Mouse (Mus musculus): ENCODE data around the gene Ctbp2.
A peak's percentile ranks its signal among the peaks of the same experiment; 100 is the strongest.

The Ctbp2 gene

DNA sequence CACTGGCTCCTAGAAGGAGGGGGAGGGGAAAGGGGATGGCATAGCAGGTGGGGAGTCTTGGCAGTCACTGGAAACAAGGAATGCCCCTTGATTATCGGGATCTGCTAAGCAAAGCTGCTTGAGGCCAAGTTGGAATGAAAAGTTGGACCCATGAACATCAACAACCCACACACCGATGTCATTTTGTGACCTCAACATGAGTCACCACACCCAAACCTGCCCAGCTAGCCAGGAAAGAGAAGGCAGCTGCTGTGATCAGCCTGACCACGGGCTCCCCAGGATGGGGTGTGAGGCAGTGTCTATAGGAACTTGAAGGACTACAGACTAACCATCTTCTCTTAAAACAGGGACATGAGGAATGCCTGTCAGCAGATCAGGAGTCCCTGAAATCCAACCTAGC lies 38.7 kb downstream of the Ctbp2 start:
- no peak for DNase-seq (ENCODE audit: low spot score)

DNA sequence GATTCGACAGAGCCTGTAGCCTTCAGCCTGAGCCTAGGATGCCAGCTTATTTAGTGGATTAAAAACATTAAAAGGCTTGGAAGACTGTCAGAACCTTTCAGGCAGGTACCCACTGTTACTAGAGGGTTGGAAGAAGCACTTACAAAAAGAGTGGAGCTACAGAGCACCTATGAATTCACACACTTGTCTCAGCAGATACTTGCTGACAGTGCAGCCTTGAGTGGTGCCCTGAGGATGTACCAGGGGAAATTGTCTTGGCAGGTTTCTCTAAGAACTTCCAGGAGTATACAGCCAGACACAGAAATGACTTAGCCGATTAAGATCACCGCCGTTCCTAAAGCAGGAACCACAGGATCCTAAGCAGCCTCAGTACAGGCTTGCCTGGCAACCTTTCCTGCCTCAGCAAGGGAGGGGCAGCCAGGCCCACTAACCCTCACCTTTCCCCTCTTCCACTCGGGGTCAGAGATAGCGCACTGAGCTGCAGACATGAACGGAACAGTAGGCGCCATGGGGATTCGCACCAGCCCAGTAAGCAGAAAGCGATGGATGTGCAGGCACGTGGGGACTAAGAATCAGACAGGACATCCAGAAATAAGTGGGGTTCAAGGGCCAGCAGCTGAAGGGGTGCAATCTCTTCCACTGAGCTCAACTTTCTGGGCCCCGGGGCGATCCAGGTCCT lies 40.1 kb downstream of the Ctbp2 start:
- DNase-seq (ENCODE audit: low spot score): no peak

DNA sequence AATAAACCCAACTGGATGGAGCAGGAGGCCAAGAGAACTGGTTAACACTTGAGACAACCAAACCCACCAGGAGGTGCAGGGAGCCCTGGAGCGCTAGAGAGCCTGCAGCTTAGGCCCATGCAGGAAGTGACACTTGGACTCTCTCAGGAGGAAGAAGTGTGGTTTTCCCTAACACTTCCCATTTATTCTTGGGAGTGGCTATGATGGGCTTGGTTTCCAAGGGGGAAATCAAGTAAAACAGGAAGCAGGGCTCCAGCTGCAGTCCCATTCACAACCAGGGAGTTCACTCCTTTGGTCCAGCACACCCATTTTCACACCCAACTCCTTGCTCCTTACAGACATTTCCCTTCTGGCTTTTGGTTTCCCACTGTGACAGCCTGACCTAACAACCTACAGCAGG lies 45.2 kb downstream of the Ctbp2 start:
- DNase-seq (ENCODE audit: low spot score): no peak

DNA sequence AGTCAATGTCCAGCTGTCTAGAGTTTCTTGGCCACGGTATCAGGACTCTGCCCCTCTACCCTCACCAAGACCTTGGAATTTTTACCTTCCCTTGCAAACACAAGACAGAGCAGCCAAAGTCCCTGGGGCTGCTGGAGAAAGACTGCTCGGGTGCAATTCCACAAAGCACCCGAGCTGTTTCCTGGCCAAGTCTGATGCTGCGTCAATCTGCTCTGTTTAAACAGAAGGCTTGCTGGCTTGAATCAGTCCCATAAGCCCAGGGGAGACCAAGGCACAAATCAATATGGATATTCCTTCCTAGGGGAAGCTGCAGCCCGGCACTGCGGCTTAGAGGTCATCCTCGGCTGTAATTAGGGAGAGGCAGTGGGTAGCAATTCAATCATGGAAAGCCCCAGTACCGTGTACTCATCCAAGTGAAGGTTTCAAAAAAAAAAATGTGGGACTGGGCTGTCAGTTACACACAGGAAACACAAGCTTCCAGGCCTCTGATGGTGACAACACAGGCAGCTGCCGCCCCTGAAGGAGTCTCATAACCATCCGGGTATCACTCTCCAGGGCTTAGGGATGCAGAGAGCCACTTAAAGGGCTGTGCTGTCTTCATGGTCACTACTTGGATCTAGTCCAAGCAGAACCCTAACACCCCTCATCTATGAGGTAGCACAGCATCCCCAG lies 49.6 kb downstream of the Ctbp2 start:
- DNase-seq (ENCODE audit: low spot score): no peak

DNA sequence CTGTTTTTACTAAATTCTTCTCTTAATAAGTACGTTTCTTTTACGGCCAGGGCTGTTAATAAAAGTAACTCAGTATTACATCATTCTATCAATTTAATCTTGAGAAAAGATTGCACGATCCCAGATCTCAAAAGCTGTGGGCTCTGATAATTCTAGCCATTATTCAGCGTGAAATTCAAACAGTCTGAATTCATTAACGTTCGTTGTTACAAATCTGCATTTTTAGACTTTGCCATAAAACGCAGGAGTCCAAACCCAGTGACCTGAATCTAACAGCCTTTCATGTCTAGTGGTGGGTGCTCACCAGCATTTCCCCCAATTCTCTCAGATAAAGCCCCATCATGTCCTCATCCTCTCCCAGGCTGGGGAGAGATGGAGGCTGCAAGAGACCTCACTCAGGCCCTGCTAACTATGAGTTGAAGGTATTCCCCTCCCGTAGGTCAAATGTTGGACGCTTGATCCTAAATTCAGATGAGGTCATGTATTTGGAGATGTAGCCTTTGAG lies 51.0 kb downstream of the Ctbp2 start:
- DNase-seq (ENCODE audit: low spot score): no peak

DNA sequence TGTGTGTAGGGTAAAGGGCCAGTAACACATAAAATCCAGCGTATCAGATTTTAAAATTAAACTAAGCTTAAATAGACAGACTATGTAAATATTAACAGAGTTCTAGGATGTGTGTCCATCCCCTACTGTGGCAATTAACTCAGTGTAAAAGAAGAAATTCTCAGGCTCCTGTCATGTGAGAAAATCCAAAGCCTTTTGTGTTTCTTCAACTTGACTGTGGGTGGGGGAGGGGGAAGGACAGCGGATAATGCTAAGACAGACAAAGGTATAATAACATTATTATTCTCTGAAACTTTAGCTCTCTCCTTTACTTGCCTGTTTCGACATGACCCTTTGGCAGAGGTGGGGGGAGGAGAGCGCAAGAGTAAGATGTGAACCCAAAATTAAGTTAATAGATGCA lies 51.6 kb downstream of the Ctbp2 start:
- DNase-seq (ENCODE audit: low spot score): no peak

DNA sequence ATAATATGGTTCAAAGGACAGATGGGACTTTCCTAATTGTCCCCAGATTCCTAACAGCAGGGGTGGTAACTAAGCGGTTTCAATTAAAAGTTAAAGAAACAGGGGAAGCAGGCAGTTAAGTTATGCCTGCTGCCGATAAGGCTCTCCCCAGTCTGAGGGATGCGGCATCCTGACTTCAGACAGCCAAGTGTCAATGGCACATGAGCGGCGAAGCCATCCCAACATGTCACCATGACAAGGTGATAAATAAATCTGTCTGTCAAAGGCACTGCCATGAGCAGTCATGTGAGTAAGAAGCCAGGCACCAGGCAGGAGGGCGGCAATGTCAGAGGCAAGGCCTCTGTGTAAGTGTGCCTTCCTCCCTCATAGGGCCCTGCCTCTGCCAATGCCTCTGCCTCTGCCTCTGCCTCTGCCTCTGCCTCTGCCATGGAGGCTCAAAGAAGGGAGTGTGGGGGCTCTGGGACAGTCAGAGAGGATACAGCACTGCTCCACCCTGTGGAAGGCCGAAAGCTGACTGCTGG lies 56.8 kb downstream of the Ctbp2 start:
- no peak for DNase-seq (ENCODE audit: low spot score)

DNA sequence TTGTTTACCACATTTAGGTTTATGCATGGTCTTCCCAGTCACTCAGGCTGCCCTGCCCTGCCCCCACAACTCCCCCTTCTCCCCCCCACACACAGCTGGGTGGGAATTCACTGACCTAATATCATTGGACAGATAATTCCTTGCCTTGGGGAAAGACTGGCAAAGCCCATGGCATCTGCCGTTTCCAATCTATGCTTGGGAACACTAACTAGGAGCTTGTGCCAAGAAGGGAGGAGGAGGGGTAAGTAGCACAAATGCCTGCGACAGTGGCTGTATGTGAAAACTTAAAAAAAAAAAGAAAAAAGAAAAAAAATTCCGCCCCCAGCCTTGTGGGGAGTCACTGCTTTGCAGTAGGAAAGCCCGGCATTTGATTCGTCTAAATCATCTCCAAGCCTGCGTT lies 57.4 kb downstream of the Ctbp2 start:
- DNase-seq (ENCODE audit: low spot score): peak; percentile 32

DNA sequence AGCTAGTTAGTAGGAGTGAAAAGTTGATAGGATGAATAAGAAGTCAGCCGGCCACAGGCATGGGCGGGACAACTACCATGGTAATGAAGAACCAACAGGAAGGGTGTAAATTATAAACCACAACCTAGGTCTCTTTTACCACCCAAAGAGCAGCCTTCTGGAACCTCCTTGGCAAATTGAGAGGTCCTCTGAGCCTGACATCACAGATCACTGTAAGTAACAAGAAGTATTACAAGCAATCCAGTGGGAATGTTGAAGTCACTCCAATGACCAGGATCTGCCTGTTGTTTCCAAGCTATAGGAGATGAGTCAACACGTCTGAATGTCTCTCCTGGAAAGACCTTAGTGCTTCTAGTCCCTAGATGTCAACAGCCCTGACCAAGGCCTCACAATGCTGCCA lies 62.1 kb downstream of the Ctbp2 start:
- no peak for DNase-seq (ENCODE audit: low spot score)

DNA sequence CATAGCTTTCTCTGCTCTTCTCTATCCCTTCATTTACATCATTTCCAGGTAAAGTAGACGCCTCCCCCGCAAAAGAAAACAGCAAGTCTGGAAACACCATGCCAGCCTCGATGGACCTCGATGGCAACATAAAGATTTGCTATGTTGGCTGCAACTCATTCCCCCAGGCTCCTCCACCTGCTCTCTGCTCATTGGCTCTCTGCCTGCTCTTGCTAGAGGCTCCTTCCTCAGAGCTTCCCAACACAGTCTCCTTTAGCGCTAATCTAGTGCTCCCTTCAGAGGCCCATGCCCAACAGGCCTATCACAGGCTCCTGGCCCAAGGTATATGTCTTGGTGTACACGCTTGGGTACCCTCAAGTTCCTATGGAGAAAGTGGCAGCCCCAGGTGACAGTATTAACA lies 64.0 kb downstream of the Ctbp2 start:
- DNase-seq (ENCODE audit: low spot score): no peak

DNA sequence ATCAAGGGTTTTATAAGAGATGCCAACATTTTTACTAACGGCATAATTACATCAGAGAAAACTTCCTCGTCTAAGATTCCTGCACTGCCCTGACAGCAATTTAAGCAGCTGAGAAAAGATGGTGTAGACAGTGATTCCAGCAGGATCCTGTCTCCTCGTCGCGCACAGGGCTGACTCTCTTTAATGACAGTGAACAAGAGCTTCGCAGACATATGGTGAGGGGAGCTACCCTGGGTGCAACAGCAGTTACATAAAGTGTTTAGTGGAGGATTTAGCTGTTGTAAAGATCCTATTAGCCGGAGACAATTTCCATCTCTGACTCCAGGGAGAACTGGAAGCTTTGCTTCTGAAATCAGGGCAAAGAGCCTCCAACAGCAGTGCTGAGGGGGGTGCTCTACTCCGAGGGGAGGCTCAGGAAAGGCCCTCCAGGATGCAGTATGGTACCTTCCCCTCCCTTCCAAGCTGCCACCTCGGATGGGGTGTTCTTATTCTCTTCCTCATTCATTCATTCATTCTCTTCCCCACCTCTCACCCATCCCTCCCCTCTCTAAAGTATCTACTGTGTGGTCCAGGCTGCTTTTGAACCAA lies 64.5 kb downstream of the Ctbp2 start:
- DNase-seq (ENCODE audit: low spot score): no peak

DNA sequence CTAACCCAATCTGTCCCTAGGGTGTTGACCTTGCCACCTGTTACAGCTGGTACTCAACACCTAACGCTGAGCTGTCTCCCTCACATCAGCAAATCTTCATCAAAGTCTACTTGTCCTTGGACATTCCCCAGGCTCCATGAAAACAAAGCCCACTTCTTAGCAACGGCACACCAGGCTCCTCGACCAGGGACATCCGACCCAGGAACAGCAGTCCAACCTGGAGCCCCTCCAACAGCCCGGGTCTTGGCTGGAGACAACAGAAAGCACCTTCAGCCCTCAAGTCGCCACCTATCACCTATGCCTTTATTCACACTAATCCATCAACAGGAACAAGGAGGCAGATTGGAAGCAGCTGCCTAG lies 65.0 kb downstream of the Ctbp2 start:
- no peak for DNase-seq (ENCODE audit: low spot score)

DNA sequence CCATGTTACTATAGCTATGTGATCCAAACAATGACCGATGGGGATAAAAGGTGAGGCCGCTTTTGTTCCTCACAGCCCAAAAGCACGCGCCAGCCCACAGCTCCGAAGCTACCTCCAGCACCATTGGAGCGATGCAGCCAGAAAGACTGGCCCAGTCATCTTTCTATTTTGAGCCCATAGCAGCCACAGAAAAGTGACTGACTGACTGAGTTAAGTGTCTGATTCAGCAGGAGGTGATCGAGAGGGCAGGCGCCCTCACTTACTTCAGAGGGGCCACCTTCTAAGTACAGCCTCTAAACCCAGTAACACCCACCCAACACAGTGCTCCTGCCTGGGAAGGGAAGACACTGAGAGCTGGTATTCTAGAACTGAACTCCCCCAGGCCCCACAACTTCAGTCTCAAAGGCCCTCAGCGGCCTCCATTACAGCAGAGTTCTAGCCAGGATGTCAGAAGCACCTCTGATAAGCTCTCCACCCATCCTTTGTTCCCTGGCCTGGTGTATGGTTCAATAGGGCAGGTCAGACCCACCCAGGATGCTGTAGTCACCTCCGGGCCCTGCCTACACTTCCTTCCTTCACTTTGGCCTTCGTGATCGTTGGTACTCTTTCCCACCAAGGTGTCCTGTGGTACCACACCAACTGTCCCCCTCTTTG lies 65.5 kb downstream of the Ctbp2 start:
- DNase-seq (ENCODE audit: low spot score): no peak

DNA sequence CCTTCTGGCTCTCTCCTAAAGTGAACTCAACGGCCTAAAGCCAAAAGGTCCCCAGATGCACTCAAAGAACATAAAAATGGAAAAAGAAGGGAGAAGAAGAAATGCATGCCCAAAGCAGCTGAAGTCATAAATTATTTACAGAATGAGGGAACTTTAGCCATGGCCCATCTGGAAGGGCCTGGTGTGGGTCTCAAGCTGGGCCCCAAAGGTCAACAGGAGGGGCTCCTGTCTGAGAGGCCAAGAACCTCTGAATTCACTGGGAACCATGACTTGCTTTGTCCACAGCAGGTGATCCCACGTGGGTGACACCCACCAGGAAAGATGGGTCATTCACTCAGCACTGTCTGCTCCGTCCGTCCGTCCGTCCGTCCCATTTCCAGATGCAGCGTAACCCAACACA lies 67.2 kb downstream of the Ctbp2 start:
- no peak for DNase-seq (ENCODE audit: low spot score)

DNA sequence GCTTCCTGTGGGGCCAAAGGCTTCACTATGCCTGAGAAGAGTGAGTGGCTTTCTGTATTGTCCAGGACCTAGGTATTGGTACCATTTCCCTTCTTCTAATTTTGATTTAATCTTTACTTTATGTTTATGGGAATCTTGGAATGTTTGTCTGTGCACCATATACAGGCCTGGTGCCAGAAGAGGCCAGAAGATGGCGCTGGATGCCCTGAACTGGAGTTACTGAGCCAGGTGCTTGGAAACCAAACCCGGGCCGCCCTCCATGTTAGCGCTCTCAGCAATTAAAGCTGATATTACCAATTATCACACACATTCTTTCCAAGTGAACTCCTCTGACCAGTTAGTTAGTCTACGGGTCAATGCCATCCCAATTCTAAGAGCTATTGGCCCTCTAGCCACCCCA lies 69.7 kb downstream of the Ctbp2 start:
- no peak for DNase-seq (ENCODE audit: low spot score)

DNA sequence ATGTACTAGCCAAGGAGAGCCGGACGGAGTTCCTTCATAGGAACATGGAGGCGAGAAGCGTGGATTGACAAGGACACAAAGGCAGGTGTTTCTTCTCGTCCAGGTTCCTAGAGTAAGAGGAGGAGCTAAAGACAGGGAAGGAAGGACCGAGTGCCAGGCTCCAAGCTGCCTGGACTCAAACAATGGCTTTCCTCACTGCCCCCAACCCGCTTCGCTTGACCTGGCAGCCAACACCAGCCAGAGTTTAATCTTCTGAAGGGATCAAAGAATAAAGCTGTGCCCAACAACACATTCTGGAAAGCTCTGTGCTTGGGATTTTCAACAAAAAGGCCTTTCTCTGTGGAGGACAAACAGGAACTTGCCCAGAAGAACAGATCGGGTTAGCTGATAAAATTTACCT lies 70.4 kb downstream of the Ctbp2 start:
- DNase-seq (ENCODE audit: low spot score): no peak

DNA sequence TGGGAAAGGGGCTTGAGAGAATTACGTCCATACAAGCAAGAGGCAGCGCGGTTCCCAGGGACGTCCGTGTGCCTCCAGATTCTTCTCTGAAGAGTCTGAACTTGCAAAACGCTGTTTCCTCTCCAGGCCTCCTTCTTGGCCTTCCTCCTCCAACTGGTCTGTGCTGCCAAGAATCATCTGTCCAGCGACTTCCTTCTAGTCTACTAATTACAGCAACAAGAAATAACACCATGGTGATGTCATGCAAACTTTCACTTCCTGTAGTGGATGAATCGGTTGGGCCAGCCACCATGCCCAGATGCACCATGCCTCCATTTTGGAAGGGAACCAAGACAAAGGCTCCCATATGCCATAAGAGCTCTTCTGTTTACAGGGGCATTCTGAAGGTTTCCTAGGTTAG lies 71.3 kb downstream of the Ctbp2 start:
- DNase-seq (ENCODE audit: low spot score): peak; percentile 29

DNA sequence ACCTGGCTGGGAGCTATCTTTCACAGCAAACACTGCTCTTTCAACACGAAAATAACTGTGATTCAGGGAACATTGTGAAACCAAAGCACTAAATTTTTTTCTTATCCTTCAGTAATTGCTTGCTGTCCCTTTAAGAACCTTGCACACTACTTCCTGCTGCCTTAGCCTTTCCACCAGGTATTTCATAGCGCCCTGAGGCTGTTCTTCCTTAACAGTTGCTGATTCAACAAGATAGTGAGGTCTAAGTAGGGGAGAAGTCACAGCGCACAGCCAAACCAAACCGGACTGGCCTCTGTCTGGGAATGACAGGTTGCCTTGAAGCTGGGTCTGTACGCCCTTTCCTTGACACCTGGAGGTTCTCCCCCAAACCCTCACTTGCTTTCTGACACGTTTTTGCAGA lies 73.5 kb downstream of the Ctbp2 start:
- no peak for DNase-seq (ENCODE audit: low spot score)

DNA sequence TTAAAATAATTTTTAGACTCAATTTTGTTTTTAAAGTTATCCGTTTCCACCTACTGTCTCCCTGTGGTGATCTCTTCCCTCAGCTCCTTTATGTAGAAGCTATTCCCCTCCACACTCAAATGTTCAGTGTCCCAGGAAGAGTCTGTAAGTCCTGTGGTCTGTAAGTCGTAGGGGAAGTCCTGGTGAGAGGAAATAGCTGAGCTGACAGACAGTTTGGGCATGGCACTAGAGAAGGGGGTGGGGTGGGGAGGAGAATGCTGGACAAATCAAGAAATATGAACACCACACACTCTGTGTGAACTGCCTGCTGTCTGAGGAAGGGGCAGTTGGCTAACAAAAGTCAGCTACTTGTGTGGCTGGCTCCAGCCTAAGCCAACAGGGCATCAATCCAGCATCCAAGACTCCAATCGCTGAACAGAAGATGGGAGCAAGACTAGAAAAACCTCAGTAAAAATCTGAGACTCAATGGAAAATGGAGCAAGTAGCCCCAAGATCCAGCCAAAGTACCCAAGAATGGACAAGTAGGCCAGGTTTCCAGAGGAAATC lies 76.0 kb downstream of the Ctbp2 start:
- no peak for DNase-seq (ENCODE audit: low spot score)

DNA sequence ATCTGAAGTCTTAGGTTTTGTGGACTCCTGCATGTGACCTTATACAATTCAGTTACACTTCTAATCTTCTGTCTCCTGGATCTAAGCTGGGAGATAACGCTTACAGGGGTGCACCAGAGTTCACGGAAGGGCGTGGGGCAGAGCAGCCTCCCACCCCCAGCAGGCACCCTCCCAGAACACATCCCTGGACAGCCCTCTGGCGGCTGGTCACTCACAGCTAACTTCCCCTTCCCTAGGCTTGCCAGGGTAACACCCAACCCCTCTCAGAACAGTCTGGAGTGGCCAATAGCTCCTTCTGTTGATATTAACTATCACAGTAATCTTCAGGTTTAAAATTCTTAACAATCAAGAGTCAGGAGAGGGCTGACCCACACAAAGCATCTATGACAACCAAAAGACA lies 76.9 kb downstream of the Ctbp2 start:
- no peak for DNase-seq (ENCODE audit: low spot score)

DNA sequence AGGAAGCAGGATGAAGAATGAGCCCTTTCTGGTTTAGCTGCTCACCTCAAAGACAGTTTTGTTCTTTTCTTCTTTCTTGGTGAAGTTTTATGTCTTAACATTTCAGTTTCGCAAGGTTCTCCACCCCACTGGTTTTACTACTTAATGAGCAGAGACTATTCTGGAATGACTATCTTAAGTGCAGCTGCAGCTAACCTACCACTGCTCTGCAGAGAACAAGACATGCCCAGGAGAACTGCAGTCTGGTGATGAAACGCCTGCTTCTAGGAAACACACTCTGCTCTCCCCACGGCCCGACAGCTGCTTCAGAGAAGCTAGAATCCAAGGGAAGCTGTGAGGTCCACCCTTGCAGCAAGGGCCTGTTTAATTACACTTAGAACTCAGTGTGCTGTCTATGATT lies 79.4 kb downstream of the Ctbp2 start:
- no peak for DNase-seq (ENCODE audit: low spot score)

DNA sequence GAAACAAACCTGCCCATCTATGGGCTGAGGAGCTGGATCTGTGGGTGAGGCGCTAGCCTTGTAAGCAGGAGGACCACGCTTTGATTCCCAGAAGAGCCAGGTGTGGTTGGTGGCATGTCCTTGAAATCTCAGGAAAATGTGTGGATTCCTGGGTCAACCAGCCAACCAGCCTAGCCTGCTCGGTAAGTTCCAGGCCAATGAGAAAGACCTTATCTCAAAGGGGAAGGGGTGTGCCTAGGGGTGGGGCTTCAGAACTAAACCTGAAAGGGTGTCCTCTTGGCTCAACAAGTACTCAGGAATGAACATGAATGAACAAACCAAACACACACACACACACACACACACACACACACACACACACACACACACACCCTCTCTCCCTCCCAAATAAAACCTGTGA lies 82.4 kb downstream of the Ctbp2 start:
- DNase-seq (ENCODE audit: low spot score): no peak

Measured in testis, postnatal 14 days (tissue).